Mouse (Mus musculus) embryonic fibroblast, embryonic 13.5 days (primary cell): Measurements from ENCODE around the gene Cfap77.

Experiments
- CTCF ChIP-seq: IDR thresholded peaks from 2 replicates; pipeline ENCODE4 v1.5.1; 2011; ENCODE audit warnings: mild to moderate bottlenecking, control low read depth, low read length, moderate library complexity, borderline replicate concordance; ENCODE audit not compliant: insufficient read depth
- POLR2A ChIP-seq: IDR thresholded peaks from 2 replicates; pipeline ENCODE4 v1.6.1; 2011; ENCODE audit warnings: low read depth, mild to moderate bottlenecking, control low read depth, low read length, moderate library complexity

- no peak for TF ChIP-seq CTCF
- no peak for TF ChIP-seq POLR2A
These were observed 159.0 kb downstream of the Cfap77 start for GRCm38 (mm10) chr2:28895876-28896275.
